Mouse (Mus musculus): Measurements from ENCODE around the gene Srpk2. TPM values are rescaled to one million over a fixed set of nuclear protein-coding genes. Genes with fewer than 3 reads are reported as not detected.
"Not testable (repeated sequence)": the region's sequence is repeated elsewhere in the genome, so short reads cannot be mapped to it uniquely, and the experiment has no call there.

The Srpk2 gene
- polyA plus RNA-seq, 1 experiment, result 33.0 TPM

- Histone ChIP-seq H3K4me1 (ENCODE audit: control insufficient read depth, insufficient read depth, low read length) (peaks cover 8% of the 10 kb centered on the region), H3K27ac (ENCODE audit: insufficient read depth, low read depth, low read length) (no peak overlapping the region), H3K4me3 (ENCODE audit: insufficient read depth, low read length) (no peak overlapping the region)
- TF ChIP-seq CTCF (IDR thresholded peaks at IDR 0.05; ENCODE audit: low read depth, low read length), result no peak
- TF ChIP-seq POLR2A (IDR thresholded peaks at IDR 0.05; ENCODE audit: borderline replicate concordance, low read depth, low read length), result no peak
Measured at GRCm38 (mm10) chr5:23597260-23597864, 87.1 kb downstream of the Srpk2 start.

GRCm38 (mm10) chr5:23596326-23596965 is 88.0 kb downstream of the Srpk2 start:
- H3K27ac ChIP-seq (ENCODE audit: insufficient read depth, low read depth, low read length), result no peak overlapping the region
- peaks cover 8% of the 10 kb centered on the region for H3K4me1 ChIP-seq (ENCODE audit: control insufficient read depth, insufficient read depth, low read length)
- H3K4me3 ChIP-seq (ENCODE audit: insufficient read depth, low read length), result no peak overlapping the region
- no peak for TF ChIP-seq POLR2A (IDR thresholded peaks at IDR 0.05; ENCODE audit: borderline replicate concordance, low read depth, low read length)
- TF ChIP-seq CTCF (IDR thresholded peaks at IDR 0.05; ENCODE audit: low read depth, low read length), result no peak

GRCm38 (mm10) chr5:23590298-23590697 is 94.1 kb downstream of the Srpk2 start:
- H3K4me3 ChIP-seq (ENCODE audit: insufficient read depth, low read length); H3K27ac ChIP-seq (ENCODE audit: insufficient read depth, low read depth, low read length): not testable (repeated sequence)
- peaks cover 27% of the 10 kb centered on the region for H3K4me1 ChIP-seq (ENCODE audit: control insufficient read depth, insufficient read depth, low read length)

- TF ChIP-seq CTCF (IDR thresholded peaks at IDR 0.05; ENCODE audit: low read depth, low read length), result no peak
- no peak for TF ChIP-seq POLR2A (IDR thresholded peaks at IDR 0.05; ENCODE audit: borderline replicate concordance, low read depth, low read length)
- H3K4me3 ChIP-seq (ENCODE audit: insufficient read depth, low read length), result no peak overlapping the region
- no peak overlapping the region for H3K27ac ChIP-seq (ENCODE audit: insufficient read depth, low read depth, low read length)
- peaks cover 27% of the 10 kb centered on the region for H3K4me1 ChIP-seq (ENCODE audit: control insufficient read depth, insufficient read depth, low read length)
Measured at GRCm38 (mm10) chr5:23587614-23588013, 96.8 kb downstream of the Srpk2 start.

- Histone ChIP-seq H3K27ac (ENCODE audit: insufficient read depth, low read depth, low read length) (no peak overlapping the region), H3K4me3 (ENCODE audit: insufficient read depth, low read length) (no peak overlapping the region), H3K4me1 (ENCODE audit: control insufficient read depth, insufficient read depth, low read length) (peaks cover 27% of the 10 kb centered on the region)
- no peak for TF ChIP-seq POLR2A (IDR thresholded peaks at IDR 0.05; ENCODE audit: borderline replicate concordance, low read depth, low read length)
- TF ChIP-seq CTCF (IDR thresholded peaks at IDR 0.05; ENCODE audit: low read depth, low read length), result no peak
Measured at GRCm38 (mm10) chr5:23586531-23587453, 97.6 kb downstream of the Srpk2 start.

GRCm38 (mm10) chr5:23581484-23582060 is 102.8 kb downstream of the Srpk2 start:
- H3K4me3 ChIP-seq (ENCODE audit: insufficient read depth, low read length), result no peak overlapping the region
- TF ChIP-seq POLR2A (IDR thresholded peaks at IDR 0.05; ENCODE audit: borderline replicate concordance, low read depth, low read length), result no peak
- TF ChIP-seq CTCF (IDR thresholded peaks at IDR 0.05; ENCODE audit: low read depth, low read length), result no peak
- peaks cover 15% of the 10 kb centered on the region for H3K4me1 ChIP-seq (ENCODE audit: control insufficient read depth, insufficient read depth, low read length)
- H3K27ac ChIP-seq (ENCODE audit: insufficient read depth, low read depth, low read length), result no peak overlapping the region

- Histone ChIP-seq H3K4me3 (ENCODE audit: insufficient read depth, low read length) (no peak overlapping the region), H3K27ac (ENCODE audit: insufficient read depth, low read depth, low read length) (no peak overlapping the region), H3K4me1 (ENCODE audit: control insufficient read depth, insufficient read depth, low read length) (peaks cover 16% of the 10 kb centered on the region)
- no peak for TF ChIP-seq CTCF (IDR thresholded peaks at IDR 0.05; ENCODE audit: low read depth, low read length)
- TF ChIP-seq POLR2A (IDR thresholded peaks at IDR 0.05; ENCODE audit: borderline replicate concordance, low read depth, low read length), result no peak
Measured at GRCm38 (mm10) chr5:23579120-23579880, 105.1 kb downstream of the Srpk2 start.

- Histone ChIP-seq H3K27ac (ENCODE audit: insufficient read depth, low read depth, low read length) (no peak overlapping the region), H3K4me3 (ENCODE audit: insufficient read depth, low read length) (no peak overlapping the region), H3K4me1 (ENCODE audit: control insufficient read depth, insufficient read depth, low read length) (peaks cover 16% of the 10 kb centered on the region)
- TF ChIP-seq CTCF (IDR thresholded peaks at IDR 0.05; ENCODE audit: low read depth, low read length) (no peak), POLR2A (IDR thresholded peaks at IDR 0.05; ENCODE audit: borderline replicate concordance, low read depth, low read length) (no peak)
Measured at GRCm38 (mm10) chr5:23578322-23578957, 106.0 kb downstream of the Srpk2 start.

- H3K4me3 ChIP-seq (ENCODE audit: insufficient read depth, low read length), result no peak overlapping the region
- H3K27ac ChIP-seq (ENCODE audit: insufficient read depth, low read depth, low read length), result no peak overlapping the region
- no peak for TF ChIP-seq CTCF (IDR thresholded peaks at IDR 0.05; ENCODE audit: low read depth, low read length)
- TF ChIP-seq POLR2A (IDR thresholded peaks at IDR 0.05; ENCODE audit: borderline replicate concordance, low read depth, low read length), result no peak
- peaks cover 16% of the 10 kb centered on the region for H3K4me1 ChIP-seq (ENCODE audit: control insufficient read depth, insufficient read depth, low read length)
Measured at GRCm38 (mm10) chr5:23577847-23578246, 106.6 kb downstream of the Srpk2 start.

Data from bone marrow macrophage, adult 2 months (primary cell).